Mouse (Mus musculus) CH12.LX (cell line): ENCODE results near the gene Tet1. TPM values are rescaled to one million over a fixed set of nuclear protein-coding genes. Genes with fewer than 3 reads are reported as not detected.
A peak's percentile ranks its signal among the peaks of the same experiment; 100 is the strongest.
"Not testable (repeated sequence)": the region's sequence is repeated elsewhere in the genome, so short reads cannot be mapped to it uniquely, and the experiment has no call there.

ENCODE experiments used
- DNase-seq: peaks from one replicate; pipeline ENCODE4 v3.0.0-alpha.2; 2013; ENCODE audit errors: extremely low read depth
- H3K27ac ChIP-seq: 2 replicates; pipeline ENCODE4 v1.5.1; 2012; ENCODE audit warnings: low read depth, mild to moderate bottlenecking, control low read depth, moderate library complexity; ENCODE audit not compliant: insufficient read depth
- H3K27me3 ChIP-seq: replicated peaks from 2 replicates; pipeline ENCODE3; 2012; ENCODE audit warnings: inconsistent platforms
- H3K36me3 ChIP-seq, 2 experiments: replicated peaks in 1 of 2; 2 replicates each; pipeline versions ENCODE3 to v1.6.1; 2012; ENCODE audit warnings: inconsistent platforms in 1 of 2, low read length in 1 of 2, mild to moderate bottlenecking in 1 of 2, mixed read lengths in 1 of 2, moderate library complexity in 1 of 2; ENCODE audit not compliant: control insufficient read depth in 1 of 2, insufficient read depth in 1 of 2
- H3K4me1 ChIP-seq, 2 experiments: 2 replicates each; pipeline ENCODE4 v1.6.1; 2012; ENCODE audit warnings: inconsistent platforms in 1 of 2, moderate library complexity in 1 of 2; ENCODE audit not compliant: insufficient read depth in 2 of 2, control insufficient read depth in 1 of 2
- H3K4me2 ChIP-seq: 2 replicates; pipeline ENCODE4 v1.6.1; 2012; ENCODE audit warnings: low read depth, mild to moderate bottlenecking, control low read depth; ENCODE audit not compliant: poor library complexity, insufficient read depth, severe bottlenecking
- H3K4me3 ChIP-seq, 3 experiments: fragments of 150-350 bp in 1 of 3; sonication (generic) in 1 of 3; replicated peaks in 1 of 3; 2 replicates each; pipeline versions ENCODE3 to v1.5.1; 2011 to 2012; ENCODE audit warnings: low read depth in 2 of 3, low read length in 2 of 3, mild to moderate bottlenecking in 2 of 3, moderate library complexity in 2 of 3, control low read depth in 1 of 3, improper control_type of control experiment in 1 of 3, inconsistent platforms in 1 of 3, mixed read lengths in 1 of 3; ENCODE audit not compliant: poor library complexity in 1 of 3
- H3K79me2 ChIP-seq: replicated peaks from 2 replicates; pipeline ENCODE4 v1.6.1; 2012; ENCODE audit warnings: mild to moderate bottlenecking, moderate library complexity; ENCODE audit not compliant: control insufficient read depth, poor library complexity, insufficient read depth, severe bottlenecking; ENCODE audit errors: extremely low read depth
- H3K9ac ChIP-seq: 2 replicates; pipeline ENCODE4 v1.6.1; 2012; ENCODE audit warnings: low read depth, mild to moderate bottlenecking, control low read depth, moderate library complexity; ENCODE audit not compliant: insufficient read depth
- H3K9me3 ChIP-seq: replicated peaks from 2 replicates; pipeline ENCODE3; 2012; ENCODE audit warnings: low read length, inconsistent platforms, mixed read lengths
- BHLHE40 ChIP-seq: IDR thresholded peaks from 2 replicates; pipeline ENCODE4 v1.6.1; 2011; ENCODE audit warnings: mild to moderate bottlenecking, low read depth, low read length, improper control_type of control experiment
- CHD1 ChIP-seq: IDR thresholded peaks from 2 replicates; pipeline ENCODE4 v1.6.1; 2012; ENCODE audit warnings: low read depth, low read length, improper control_type of control experiment, inconsistent platforms
- ELF1 ChIP-seq: IDR thresholded peaks from 2 replicates; pipeline ENCODE4 v1.6.1; 2014; ENCODE audit warnings: low read depth, mild to moderate bottlenecking, inconsistent platforms, low read length, improper control_type of control experiment
- EP300 ChIP-seq: IDR thresholded peaks from 2 replicates; pipeline ENCODE4 v1.6.1; 2011; ENCODE audit warnings: low read length, improper control_type of control experiment
- GABPA ChIP-seq: IDR thresholded peaks from 2 replicates; pipeline ENCODE4 v1.6.1; 2012; ENCODE audit warnings: low read depth, low read length, improper control_type of control experiment, inconsistent platforms; ENCODE audit not compliant: insufficient replicate concordance
- HCFC1 ChIP-seq: IDR thresholded peaks from 2 replicates; pipeline ENCODE4 v1.6.1; 2012; ENCODE audit warnings: low read depth, mild to moderate bottlenecking, inconsistent platforms, low read length, improper control_type of control experiment
- JUND ChIP-seq: conservative IDR thresholded peaks from 2 replicates; pipeline ENCODE4 v1.6.1; 2011; ENCODE audit warnings: low read depth, low read length, improper control_type of control experiment
- KAT2A ChIP-seq: IDR thresholded peaks from 2 replicates; pipeline ENCODE4 v1.6.1; 2012; ENCODE audit warnings: low read length, improper control_type of control experiment, inconsistent platforms; ENCODE audit not compliant: insufficient replicate concordance
- MAFK ChIP-seq: IDR thresholded peaks from 2 replicates; pipeline ENCODE4 v1.6.1; 2011; ENCODE audit warnings: low read length, improper control_type of control experiment; ENCODE audit not compliant: insufficient replicate concordance
- MAX ChIP-seq: IDR thresholded peaks from 2 replicates; pipeline ENCODE4 v1.6.1; 2011; ENCODE audit warnings: low read length, improper control_type of control experiment
- MAZ ChIP-seq: IDR thresholded peaks from 2 replicates; pipeline ENCODE4 v1.6.1; 2012; ENCODE audit warnings: low read depth, mild to moderate bottlenecking, inconsistent platforms, low read length, improper control_type of control experiment, moderate library complexity
- MEF2A ChIP-seq: IDR thresholded peaks from 2 replicates; pipeline ENCODE4 v1.6.1; 2014; ENCODE audit warnings: low read depth, mild to moderate bottlenecking, inconsistent platforms, low read length, improper control_type of control experiment, borderline replicate concordance
- MXI1 ChIP-seq: IDR thresholded peaks from 2 replicates; pipeline ENCODE4 v1.6.1; 2011; ENCODE audit warnings: mild to moderate bottlenecking, low read depth, low read length, improper control_type of control experiment
- MYC ChIP-seq: IDR thresholded peaks from 2 replicates; pipeline ENCODE4 v1.6.1; 2011; ENCODE audit warnings: low read depth, mild to moderate bottlenecking, improper control_type of control experiment, low read length
- NELFE ChIP-seq: IDR thresholded peaks from 2 replicates; pipeline ENCODE4 v1.6.1; 2011; ENCODE audit warnings: low read depth, low read length, improper control_type of control experiment
- NRF1 ChIP-seq: IDR thresholded peaks from 2 replicates; pipeline ENCODE4 v1.6.1; 2014; ENCODE audit warnings: low read depth, mild to moderate bottlenecking, inconsistent platforms, low read length, improper control_type of control experiment, moderate library complexity
- PAX5 ChIP-seq: IDR thresholded peaks from 2 replicates; pipeline ENCODE4 v1.6.1; 2012; ENCODE audit warnings: low read length, inconsistent platforms, mixed read lengths
- POLR2A ChIP-seq: IDR thresholded peaks from 2 replicates; pipeline ENCODE4 v1.6.1; 2011; ENCODE audit warnings: low read depth, mild to moderate bottlenecking, improper control_type of control experiment, low read length
- RAD21 ChIP-seq: IDR thresholded peaks from 2 replicates; pipeline ENCODE4 v1.6.1; 2011; ENCODE audit warnings: low read depth, mild to moderate bottlenecking, low read length, improper control_type of control experiment, moderate library complexity
- UBTF ChIP-seq: IDR thresholded peaks from 2 replicates; pipeline ENCODE4 v1.6.1; 2012; ENCODE audit warnings: low read depth, mild to moderate bottlenecking, inconsistent platforms, low read length, improper control_type of control experiment, moderate library complexity
- USF1 ChIP-seq: IDR thresholded peaks from 2 replicates; pipeline ENCODE4 v1.6.1; 2014; ENCODE audit warnings: low read depth, mild to moderate bottlenecking, inconsistent platforms, low read length, improper control_type of control experiment
- USF2 ChIP-seq: conservative IDR thresholded peaks from 2 replicates; pipeline ENCODE4 v1.6.1; 2011; ENCODE audit warnings: low read depth, low read length, improper control_type of control experiment
- ZKSCAN1 ChIP-seq: IDR thresholded peaks from 2 replicates; pipeline ENCODE4 v1.6.1; 2012; ENCODE audit warnings: low read depth, inconsistent platforms, low read length, improper control_type of control experiment, borderline replicate concordance
- ZNF384 ChIP-seq: IDR thresholded peaks from 2 replicates; pipeline ENCODE4 v1.6.1; 2012; ENCODE audit warnings: low read depth, low read length, improper control_type of control experiment, inconsistent platforms
- dilution Hi-C: fragments of 300-500 bp; cut with MboI; formaldehyde crosslinking; loops from 2 replicates; pipeline ENCODE4 v1.14.3; 2020; ENCODE audit warnings: low sequenced_read_pairs; ENCODE audit not compliant: extremely low pct_unique_long_range_greater_than_20kb, extremely low pct_ligation_motif_present
- in situ Hi-C: fragments of 300-500 bp; cut with MboI; formaldehyde crosslinking; loops from 3 replicates; pipeline ENCODE4 v1.14.3; 2019; ENCODE audit warnings: low sequenced_read_pairs, low pct_ligation_motif_present, low pct_unique_long_range_greater_than_20kb, mixed read lengths
- polyA plus RNA-seq: library from polyadenylated mRNA; unstranded; fragments of >175 nt; gene quantifications from 2 replicates; pipeline ENCODE4 v1.2.1, GENCODE M21; 2012; ENCODE audit warnings: low read depth; ENCODE audit not compliant: insufficient read length
- total RNA-seq, 2 experiments: library from RNA; depleted of rRNA; stranded (reverse); fragments of 300-350 nt in 1 of 2; fragments of >200 nt in 1 of 2; gene quantifications; 2 replicates each; pipeline ENCODE4 v1.2.3; 2012 to 2014

Gene Tet1
- total RNA-seq (2012; rRNA removed) (0.50 and 0.55 TPM in 2 replicates), total RNA-seq (2014; rRNA removed) (0.23 and 0.31 TPM in 2 replicates), polyA plus RNA-seq (0.34 and 0.60 TPM in 2 replicates)

- H3K79me2 ChIP-seq, H3K4me2 ChIP-seq, DNase-seq, H3K9me3 ChIP-seq, in situ Hi-C loops, H3K36me3 ChIP-seq, H3K9ac ChIP-seq, H3K27me3 ChIP-seq, dilution Hi-C loops, H3K4me3 ChIP-seq, H3K27ac ChIP-seq: not testable (repeated sequence)
- peaks cover 4 to 11% of the 10 kb centered on the region in 2 experiments; a peak in 2 of 4 replicates for H3K4me1 ChIP-seq
These were observed at the start of gene Tet1 for GRCm38 (mm10) chr10:62908896-62909295. Tet1 (minus strand) TSS chr10:62908996.

GRCm38 (mm10) chr10:62948551-62948950 is 39.8 kb upstream of the Tet1 start:
- Histone ChIP-seq H3K36me3 (peaks cover 33 to 49% of the 10 kb centered on the region in 2 experiments), H3K9ac (no peak overlapping the region), H3K27me3 (no peaks in the 10 kb centered on the region), H3K4me1 (peaks cover 5 to 34% of the 10 kb centered on the region in 2 experiments; a peak in 2 of 4 replicates), H3K4me2 (no peak overlapping the region), H3K27ac (no peak overlapping the region), H3K4me3 (no peak overlapping the region), H3K9me3 (no peaks in the 10 kb centered on the region), H3K79me2 (peaks cover 11% of the 10 kb centered on the region)
- in situ Hi-C loops (no loop called here), dilution Hi-C loops (no loop called here)
- DNase-seq = no peak
- TF ChIP-seq MXI1 = no peak
- TF ChIP-seq EP300 = no peak
- no peak for TF ChIP-seq MAFK
- TF ChIP-seq RAD21 = no peak

- Histone ChIP-seq H3K9ac (peak within 1 kb of the TSS; percentile 65), H3K36me3 (peaks cover 23 to 51% of the 10 kb centered on the region in 2 experiments), H3K4me1 (peaks cover 5 to 34% of the 10 kb centered on the region in 2 experiments; a peak in 2 of 4 replicates), H3K79me2 (peaks cover 11% of the 10 kb centered on the region), H3K4me2 (peak within 1 kb of the TSS; percentile 55), H3K27ac (peak within 1 kb of the TSS; percentile 29; the same call in 1 of the 2 replicates), H3K4me3 (peak within 1 kb of the TSS; percentile 72 to 85 (median 74)), H3K27me3 (no peaks in the 10 kb centered on the region), H3K9me3 (no peaks in the 10 kb centered on the region)
- peak; percentile 69 for DNase-seq
- in situ Hi-C loops = no loop called here
- dilution Hi-C loops = no loop called here
- TF ChIP-seq HCFC1 (peak; percentile 54), PAX5 (no peak), ZNF384 (no peak), USF2 (no peak), NELFE (peak; percentile 95), NRF1 (peak; percentile 99), USF1 (no peak), MAZ (no peak), MXI1 (peak; percentile 51), ELF1 (peak; percentile 45), GABPA (no peak), MYC (peak; percentile 18; the same call in 1 of the 2 replicates), ZKSCAN1 (no peak), JUND (no peak), MAX (peak; percentile 83), CHD1 (no peak), MAFK (no peak), KAT2A (0 out of 2 replicates have a peak, but pooled peaks have one; percentile 56), RAD21 (no peak), BHLHE40 (peak; percentile 58), UBTF (peak; percentile 89; the same call in 1 of the 2 replicates), POLR2A (peak; percentile 94), MEF2A (peak; percentile 48)
These were observed 38.1 kb upstream of the Tet1 start, which contains the start of gene Dna2 for GRCm38 (mm10) chr10:62946738-62947471. Dna2 (plus strand) TSS chr10:62947026.
